Mouse (Mus musculus) small intestine, adult 2 months (tissue): ENCODE measurements around the gene Sufu.

Experiments
- CTCF ChIP-seq: fragments of 200-500 bp; IDR thresholded peaks from 2 replicates; pipeline ENCODE4 v1.5.1; 2012; ENCODE audit warnings: low read depth, mild to moderate bottlenecking, control low read depth, inconsistent platforms, low read length, moderate library complexity, mixed read lengths; ENCODE audit not compliant: insufficient replicate concordance, insufficient read length; ENCODE audit errors: extremely low read depth
- POLR2A ChIP-seq: fragments of 200-500 bp; IDR thresholded peaks from 2 replicates; pipeline ENCODE4 v1.6.1; 2012; ENCODE audit warnings: low read depth, mild to moderate bottlenecking, control low read depth, inconsistent platforms, low read length, moderate library complexity

DNA sequence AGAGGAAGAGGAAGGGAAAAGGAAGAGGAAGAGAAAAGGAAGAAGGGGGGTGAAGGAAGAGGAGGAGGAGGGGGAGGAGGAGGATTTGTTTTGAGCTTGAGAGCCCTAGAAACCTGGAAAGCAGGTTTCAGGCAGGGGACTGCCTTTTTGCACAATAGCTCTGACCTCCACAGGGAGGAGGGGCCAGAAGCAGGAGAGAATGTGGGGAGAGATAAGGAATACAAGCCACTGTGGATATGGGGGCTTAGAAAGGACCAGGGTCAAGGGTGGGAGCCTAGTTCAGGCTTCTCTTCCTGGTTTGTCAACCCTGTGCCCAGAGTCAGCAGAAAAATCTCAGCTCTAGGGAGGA, 126.4 kb downstream of the Sufu start:
- TF ChIP-seq CTCF, result no peak
- TF ChIP-seq POLR2A, result no peak
